In the genomic region with DNA sequence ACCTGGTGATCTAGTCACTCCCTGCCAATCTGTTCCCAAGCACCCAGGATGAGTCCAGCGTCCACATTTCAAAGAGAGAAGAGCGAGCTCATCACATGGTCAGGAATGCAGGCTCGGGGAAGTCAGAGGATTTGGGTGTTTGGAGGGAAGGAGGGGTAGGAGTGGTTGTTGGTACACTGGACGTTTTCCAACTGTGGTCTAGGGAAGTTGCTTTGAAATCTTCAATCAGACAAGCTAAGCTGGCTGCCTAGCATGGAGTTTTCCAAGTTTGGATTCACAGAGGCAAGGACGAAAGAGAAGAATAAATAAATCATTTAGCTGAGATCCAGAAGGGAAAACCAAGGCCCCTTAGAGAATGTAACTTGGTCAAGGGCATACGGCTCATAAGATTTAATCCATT, we compare ENCODE assay signal across 25 mouse cellular contexts.
DNase-seq lines count a peak whose midpoint lies in the region; ATAC-seq and TF ChIP-seq lines count a peak whose summit lies in the region.
"Had no signal": no experiment of that assay in that cellular context is flagged by ENCODE, and none has a peak within 500 bp of the region (broad histone marks: within the 10 kb centered on the region; RNA-seq: fewer than 3 reads in every experiment).

No protein-coding gene starts in this region.

- no peaks in the 10 kb centered on the region for H3K9me3 ChIP-seq in forebrain, embryonic 15.5 days
- H3K9me3 ChIP-seq in forebrain, embryonic 11.5 days (ENCODE audit: control insufficient read depth, low read length): no peaks in the 10 kb centered on the region
- no peaks in the 10 kb centered on the region for H3K9me3 ChIP-seq in midbrain, postnatal 0 days (ENCODE audit: low read length)
- H3K9me3 ChIP-seq in midbrain, embryonic 11.5 days (ENCODE audit: control insufficient read depth, low read length): no peaks in the 10 kb centered on the region
- no peaks in the 10 kb centered on the region for H3K9me3 ChIP-seq in liver, embryonic 12.5 days (replicated peaks)
- H3K9me3 ChIP-seq: hindbrain, embryonic 15.5 days; limb, embryonic 15.5 days; liver, embryonic 15.5 days; midbrain, embryonic 13.5 days had no signal

- WGBS in forebrain, embryonic 15.5 days: 38% methylated on average over 6 of the region's 6 CpGs
- WGBS in forebrain, embryonic 11.5 days: 58% methylated on average over 6 of the region's 6 CpGs
- 47% methylated on average over 6 of the region's 6 CpGs for WGBS in midbrain, postnatal 0 days
- 51% methylated on average over 6 of the region's 6 CpGs for WGBS in midbrain, embryonic 11.5 days
- 63% methylated on average over 6 of the region's 6 CpGs for WGBS in liver, embryonic 12.5 days (ENCODE audit: insufficient replicate concordance)

- peaks cover 63% of the 10 kb centered on the region for H3K4me1 ChIP-seq in forebrain, embryonic 15.5 days
- peaks cover 22% of the 10 kb centered on the region for H3K4me1 ChIP-seq in forebrain, embryonic 11.5 days (replicated peaks; ENCODE audit: control insufficient read depth, insufficient read depth, low read length)
- H3K4me1 ChIP-seq in midbrain, postnatal 0 days (ENCODE audit: insufficient read depth, low read length): peaks cover 2% of the 10 kb centered on the region; the same call in 1 of the 2 replicates
- peaks cover 31% of the 10 kb centered on the region for H3K4me1 ChIP-seq in midbrain, embryonic 11.5 days (ENCODE audit: control insufficient read depth, insufficient read depth, low read length)
- H3K4me1 ChIP-seq in liver, embryonic 12.5 days: no peaks in the 10 kb centered on the region
- H3K4me1 ChIP-seq: liver, embryonic 15.5 days had no signal

- no peak for ATAC-seq in forebrain, embryonic 15.5 days (replicated peaks)
- ATAC-seq in forebrain, embryonic 11.5 days (replicated peaks; ENCODE audit: low FRiP score): no peak
- ATAC-seq in midbrain, postnatal 0 days (ENCODE audit: low FRiP score): no peak
- ATAC-seq in midbrain, embryonic 11.5 days (ENCODE audit: low FRiP score): no peak
- no peak for ATAC-seq in liver, embryonic 12.5 days
- no peak for ATAC-seq in monocyte, adult 5-6 weeks (replicated peaks; ENCODE audit: insufficient number of reproducible peaks, low FRiP score, low TSS enrichment, poor library complexity, severe bottlenecking)
- ATAC-seq: forebrain, postnatal 0 days; lung, postnatal 0 days; midbrain, embryonic 13.5 days had no signal

- no peak overlapping the region for H3K9ac ChIP-seq in forebrain, embryonic 15.5 days (replicated peaks)
- H3K9ac ChIP-seq in forebrain, embryonic 11.5 days (ENCODE audit: low read length): no peak overlapping the region
- no peak overlapping the region for H3K9ac ChIP-seq in midbrain, postnatal 0 days (replicated peaks; ENCODE audit: low read length, poor library complexity, severe bottlenecking)
- H3K9ac ChIP-seq in midbrain, embryonic 11.5 days (ENCODE audit: low read length): no peak overlapping the region
- H3K9ac ChIP-seq in liver, embryonic 12.5 days: no peak overlapping the region
- H3K9ac ChIP-seq: forebrain, postnatal 0 days; hindbrain, embryonic 15.5 days; limb, embryonic 15.5 days; liver, embryonic 15.5 days; midbrain, embryonic 13.5 days had no signal

- H3K4me2 ChIP-seq in forebrain, embryonic 15.5 days (replicated peaks): no peak overlapping the region
- no peak overlapping the region for H3K4me2 ChIP-seq in forebrain, embryonic 11.5 days (ENCODE audit: low read depth, low read length, severe bottlenecking)
- no peak overlapping the region for H3K4me2 ChIP-seq in midbrain, postnatal 0 days (ENCODE audit: low read depth, low read length, poor library complexity, severe bottlenecking)
- H3K4me2 ChIP-seq in midbrain, embryonic 11.5 days: no peak overlapping the region
- H3K4me2 ChIP-seq in liver, embryonic 12.5 days: no peak overlapping the region
- H3K4me2 ChIP-seq: hindbrain, embryonic 15.5 days; limb, embryonic 15.5 days; liver, embryonic 15.5 days; midbrain, embryonic 13.5 days had no signal

- TF ChIP-seq CTCF in midbrain, postnatal 0 days (IDR thresholded peaks at IDR 0.05): no peak
- TF ChIP-seq CTCF in brain, embryonic 14.5 days (IDR thresholded peaks at IDR 0.05; ENCODE audit: borderline replicate concordance, extremely low read depth, insufficient read depth, insufficient read length): no peak

- H3K27ac ChIP-seq in forebrain, embryonic 15.5 days (replicated peaks): peak overlapping the region; percentile 32; the same call in 1 of the 2 replicates
- H3K27ac ChIP-seq in forebrain, embryonic 11.5 days (ENCODE audit: low read depth, low read length): no peak overlapping the region
- H3K27ac ChIP-seq in midbrain, postnatal 0 days (ENCODE audit: low read depth, low read length): peak overlapping the region; percentile 18; the same call in 1 of the 2 replicates
- H3K27ac ChIP-seq in midbrain, embryonic 11.5 days (ENCODE audit: low read depth, low read length): no peak overlapping the region
- no peak overlapping the region for H3K27ac ChIP-seq in liver, embryonic 12.5 days
- H3K27ac ChIP-seq: hindbrain, embryonic 15.5 days; kidney, postnatal 0 days; limb, embryonic 15.5 days; liver, embryonic 15.5 days; midbrain, embryonic 13.5 days had no signal

- no peak for TF ChIP-seq POLR2A in brain, embryonic 14.5 days (IDR thresholded peaks at IDR 0.05; ENCODE audit: borderline replicate concordance, extremely low read depth, insufficient read depth, insufficient read length, poor library complexity, severe bottlenecking)

- no peak overlapping the region for H3K4me3 ChIP-seq in forebrain, embryonic 15.5 days
- H3K4me3 ChIP-seq in forebrain, embryonic 11.5 days (ENCODE audit: low read depth, low read length): no peak overlapping the region
- H3K4me3 ChIP-seq in midbrain, postnatal 0 days (ENCODE audit: low read depth, low read length): no peak overlapping the region
- H3K4me3 ChIP-seq in midbrain, embryonic 11.5 days (ENCODE audit: low read depth, low read length): no peak overlapping the region
- H3K4me3 ChIP-seq in liver, embryonic 12.5 days: no peak overlapping the region
- H3K4me3 ChIP-seq: erythroblast, embryonic 14.5 days; hindbrain, embryonic 15.5 days; limb, embryonic 15.5 days; liver, embryonic 15.5 days; midbrain, embryonic 13.5 days; myocyte had no signal

- no peaks in the 10 kb centered on the region for H3K36me3 ChIP-seq in forebrain, embryonic 15.5 days
- H3K36me3 ChIP-seq in forebrain, embryonic 11.5 days (ENCODE audit: control insufficient read depth, insufficient read depth, low read length): no peaks in the 10 kb centered on the region
- no peaks in the 10 kb centered on the region for H3K36me3 ChIP-seq in midbrain, postnatal 0 days (ENCODE audit: insufficient read depth, low read length)
- no peaks in the 10 kb centered on the region for H3K36me3 ChIP-seq in midbrain, embryonic 11.5 days (ENCODE audit: control insufficient read depth, insufficient read depth, low read length)
- H3K36me3 ChIP-seq in liver, embryonic 12.5 days: no peaks in the 10 kb centered on the region
- H3K36me3 ChIP-seq: hindbrain, embryonic 15.5 days; limb, embryonic 15.5 days; liver, embryonic 15.5 days; midbrain, embryonic 13.5 days had no signal

- no peaks in the 10 kb centered on the region for H3K27me3 ChIP-seq in forebrain, embryonic 15.5 days
- H3K27me3 ChIP-seq in forebrain, embryonic 11.5 days (ENCODE audit: control insufficient read depth, insufficient read depth, low read length): no peaks in the 10 kb centered on the region
- no peaks in the 10 kb centered on the region for H3K27me3 ChIP-seq in midbrain, postnatal 0 days (ENCODE audit: insufficient read depth, low read length)
- H3K27me3 ChIP-seq in midbrain, embryonic 11.5 days (ENCODE audit: control insufficient read depth, insufficient read depth, low read length): no peaks in the 10 kb centered on the region
- H3K27me3 ChIP-seq in liver, embryonic 12.5 days (replicated peaks): no peaks in the 10 kb centered on the region
- H3K27me3 ChIP-seq: hindbrain, embryonic 15.5 days; limb, embryonic 15.5 days; liver, embryonic 15.5 days; midbrain, embryonic 13.5 days had no signal

- DNase-seq in forebrain, embryonic 11.5 days (ENCODE audit: low spot score): no peak
- DNase-seq in midbrain, postnatal 0 days (ENCODE audit: low spot score): no peak
- DNase-seq in midbrain, embryonic 11.5 days (ENCODE audit: low spot score, missing footprints): no peak
- DNase-seq in adrenal gland, adult 2 months: peak; percentile 72
- peak; percentile 52 for DNase-seq in brain, embryonic 14.5 days (ENCODE audit: low read depth)
- DNase-seq: cerebellum, adult 11 months; cerebellum, adult 9-11 months; forebrain, postnatal 0 days; gastrocnemius, postnatal 36 days; kidney, adult 2 months; layer of hippocampus, adult 9-11 months; left cerebral cortex, postnatal 4 days; thymus, adult 18-20 months; thymus, postnatal 36 days had no signal

Comparison
In these comparisons a context has a peak if more than half of its experiments do, and no peak if none do; other contexts are left out.
1. H3K27ac ChIP-seq: peak in forebrain, embryonic 15.5 days (single experiment) and midbrain, postnatal 0 days (single experiment); none in forebrain, embryonic 11.5 days (single experiment), midbrain, embryonic 11.5 days (single experiment) and liver, embryonic 12.5 days (single experiment).
2. DNase-seq: peak in adrenal gland, adult 2 months (single experiment) and brain, embryonic 14.5 days (single experiment); none in forebrain, embryonic 11.5 days (single experiment), midbrain, postnatal 0 days (single experiment) and midbrain, embryonic 11.5 days (single experiment).